Mouse (Mus musculus) erythroblast, embryonic 14.5 days (primary cell): ENCODE measurements around the gene Arhgap17. TPM values are rescaled to one million over a fixed set of nuclear protein-coding genes. Genes with fewer than 3 reads are reported as not detected.

Experiments used
- H3K27me3 ChIP-seq: 2 replicates; pipeline ENCODE4 v1.6.1; 2012; ENCODE audit warnings: inconsistent platforms; ENCODE audit not compliant: control insufficient read depth
- H3K36me3 ChIP-seq: 2 replicates; pipeline ENCODE4 v1.6.1; 2012; ENCODE audit warnings: mild to moderate bottlenecking, inconsistent platforms; ENCODE audit not compliant: control insufficient read depth
- H3K4me1 ChIP-seq: 2 replicates; pipeline ENCODE4 v1.6.1; 2012; ENCODE audit warnings: inconsistent platforms; ENCODE audit not compliant: control insufficient read depth
- H3K4me3 ChIP-seq: replicated peaks from 2 replicates; pipeline ENCODE3; 2012; ENCODE audit warnings: moderate library complexity, mild to moderate bottlenecking, inconsistent platforms
- H3K9me3 ChIP-seq: 2 replicates; pipeline ENCODE4 v1.6.1; 2012; ENCODE audit warnings: low read length, inconsistent platforms, mixed read lengths; ENCODE audit not compliant: control insufficient read depth
- GATA1 ChIP-seq: IDR thresholded peaks from 2 replicates; pipeline ENCODE4 v1.6.1; 2012; ENCODE audit warnings: low read length, inconsistent platforms, mixed read lengths
- TAL1 ChIP-seq: IDR thresholded peaks from 3 replicates; pipeline ENCODE4 v1.6.1; 2012; ENCODE audit warnings: low read length, inconsistent platforms, mixed read lengths
- polyA plus RNA-seq: library from polyadenylated mRNA; stranded (reverse); fragments of >175 nt; gene quantifications from 2 replicates; pipeline ENCODE4 v1.2.3, GENCODE M21; 2012

Arhgap17 gene
- polyA plus RNA-seq, 1 experiment: 3.8 TPM

DNA sequence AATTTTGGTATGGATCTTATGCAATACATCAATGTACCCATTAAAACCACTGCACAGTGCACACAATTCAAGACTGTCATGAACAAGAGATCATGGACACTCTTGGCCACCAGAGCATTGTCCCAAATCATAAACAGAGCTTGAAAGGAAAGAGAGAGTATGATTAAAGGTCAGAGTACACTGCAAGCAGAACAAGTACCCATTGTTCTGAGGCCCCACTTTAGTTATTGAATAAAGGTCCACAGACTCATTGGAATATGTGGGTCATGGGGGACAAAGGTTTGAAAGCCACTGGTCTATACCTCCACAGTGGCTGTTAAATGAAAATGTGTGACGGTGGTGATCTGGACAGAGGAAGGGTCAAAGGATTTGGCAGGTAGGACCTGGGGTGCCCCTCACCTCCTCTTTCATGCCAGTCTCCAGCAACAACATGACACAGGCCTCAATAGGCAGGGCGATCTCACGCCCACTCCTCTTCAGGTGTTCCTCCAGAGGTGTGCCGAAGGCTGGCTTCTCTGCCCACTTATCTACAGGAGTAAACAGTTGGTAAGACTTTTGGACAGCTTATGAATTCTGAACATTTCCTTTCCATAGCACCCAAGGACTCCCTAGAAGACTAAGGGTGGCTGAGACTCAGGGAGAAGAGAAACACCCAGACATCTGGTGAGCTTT, 61.7 kb downstream of the Arhgap17 start:
- Histone ChIP-seq H3K4me1 (no peaks in the 10 kb centered on the region), H3K36me3 (peaks cover 92% of the 10 kb centered on the region), H3K9me3 (no peaks in the 10 kb centered on the region), H3K4me3 (no peak overlapping the region), H3K27me3 (no peaks in the 10 kb centered on the region)
- no peak for TF ChIP-seq TAL1
- TF ChIP-seq GATA1: no peak

DNA sequence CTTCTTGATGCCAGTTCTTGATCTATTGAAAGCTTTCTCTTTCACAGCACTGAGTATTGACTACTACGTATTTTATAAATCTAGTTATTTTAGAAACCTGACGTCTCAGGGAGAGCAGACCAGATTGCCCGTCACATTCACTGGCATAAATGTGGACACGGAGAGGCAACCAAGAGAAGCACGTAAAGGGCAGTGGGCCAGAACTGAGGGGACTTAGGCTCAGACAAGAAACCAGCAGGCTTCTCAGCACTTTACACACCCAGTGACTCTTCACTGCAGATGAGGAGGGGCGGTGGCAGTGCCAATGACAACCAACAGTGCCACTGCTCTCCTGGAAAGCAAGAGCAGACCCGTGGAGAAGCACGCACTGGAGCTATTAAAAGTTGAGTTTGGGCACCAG, 62.5 kb downstream of the Arhgap17 start:
- no peak overlapping the region for H3K4me3 ChIP-seq
- no peak for TF ChIP-seq GATA1
- TF ChIP-seq TAL1: no peak
- H3K36me3 ChIP-seq: peaks cover 89% of the 10 kb centered on the region

DNA sequence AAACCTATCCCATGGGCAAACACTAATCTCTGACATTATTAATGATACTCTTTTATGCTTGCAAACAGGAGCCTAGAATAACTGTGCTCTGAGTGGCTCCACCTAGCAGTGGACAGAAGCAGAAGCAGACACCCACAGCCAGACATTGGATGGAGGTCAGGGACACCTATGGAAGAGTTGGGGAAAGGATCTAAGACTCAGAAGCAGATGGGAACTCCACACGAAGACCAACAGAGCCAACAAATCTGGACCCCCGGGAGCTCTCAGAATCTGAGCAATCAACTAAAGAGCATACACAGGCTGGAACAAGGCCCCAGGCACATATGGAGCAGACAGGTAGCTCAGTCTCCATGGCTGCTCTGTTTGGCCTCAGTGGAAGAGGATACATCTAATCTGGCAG, 64.3 kb downstream of the Arhgap17 start:
- Histone ChIP-seq H3K9me3 (no peaks in the 10 kb centered on the region), H3K4me3 (no peak overlapping the region), H3K4me1 (no peaks in the 10 kb centered on the region), H3K27me3 (no peaks in the 10 kb centered on the region), H3K36me3 (peaks cover 74% of the 10 kb centered on the region)
- TF ChIP-seq TAL1 (no peak), GATA1 (no peak)

More for the DNA sequence above, 62.5 kb downstream of the Arhgap17 start:
- H3K27me3 ChIP-seq: no peaks in the 10 kb centered on the region
- no peaks in the 10 kb centered on the region for H3K4me1 ChIP-seq
- H3K9me3 ChIP-seq: no peaks in the 10 kb centered on the region

- no peak for TF ChIP-seq TAL1
- H3K4me1 ChIP-seq: no peaks in the 10 kb centered on the region
- H3K36me3 ChIP-seq: peaks cover 73% of the 10 kb centered on the region
- H3K4me3 ChIP-seq: no peak overlapping the region
- no peaks in the 10 kb centered on the region for H3K9me3 ChIP-seq
- H3K27me3 ChIP-seq: no peaks in the 10 kb centered on the region
Observed at GRCm38 (mm10) chr7:123300258-123300657, 69.5 kb downstream of the Arhgap17 start.

DNA sequence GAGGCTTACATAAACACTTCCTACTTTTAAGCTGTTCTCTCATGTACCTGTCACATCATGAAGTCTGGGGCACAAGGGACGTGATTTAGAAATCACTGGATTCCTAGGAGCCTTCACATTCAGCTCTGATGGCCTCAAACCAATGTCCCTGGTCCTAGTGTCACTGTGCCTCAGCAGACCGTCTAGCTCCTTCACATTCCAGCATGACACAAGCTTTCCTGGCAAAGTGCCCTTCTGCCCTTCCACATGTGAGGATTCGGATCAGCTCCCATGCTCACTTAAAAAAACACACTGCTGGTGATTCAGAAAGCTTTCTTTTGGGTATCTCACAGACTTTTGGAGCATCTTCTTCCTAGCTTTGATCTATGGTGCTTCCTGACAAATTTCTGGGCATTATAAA, 71.5 kb downstream of the Arhgap17 start:
- TF ChIP-seq GATA1: no peak
- TF ChIP-seq TAL1: no peak

DNA sequence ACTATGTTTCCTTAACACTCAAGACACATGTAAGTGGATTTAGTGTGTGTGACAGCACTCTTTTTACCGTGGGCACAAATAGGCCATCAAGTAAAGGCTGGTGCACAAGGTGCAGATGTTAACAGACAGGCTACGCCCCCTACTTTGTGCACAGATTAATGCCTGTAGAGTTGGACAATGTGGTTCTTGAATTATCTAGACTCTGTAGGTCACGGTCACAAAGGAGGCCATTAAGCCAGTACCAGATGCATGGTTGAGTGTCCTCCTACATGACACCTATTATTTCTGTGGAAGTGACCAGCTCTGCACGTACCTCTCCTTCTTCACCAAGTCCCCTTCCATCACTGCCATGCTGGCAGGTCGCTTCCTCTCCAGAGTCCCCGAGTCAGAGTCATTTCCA, 73.6 kb downstream of the Arhgap17 start:
- H3K4me3 ChIP-seq: no peak overlapping the region
- no peaks in the 10 kb centered on the region for H3K9me3 ChIP-seq
- TF ChIP-seq GATA1 (no peak), TAL1 (no peak)
- H3K36me3 ChIP-seq: peaks cover 86% of the 10 kb centered on the region
- no peaks in the 10 kb centered on the region for H3K27me3 ChIP-seq
- no peaks in the 10 kb centered on the region for H3K4me1 ChIP-seq

More for the DNA sequence above, 71.5 kb downstream of the Arhgap17 start:
- no peaks in the 10 kb centered on the region for H3K4me1 ChIP-seq
- no peak overlapping the region for H3K4me3 ChIP-seq
- H3K9me3 ChIP-seq: no peaks in the 10 kb centered on the region
- H3K27me3 ChIP-seq: no peaks in the 10 kb centered on the region
- peaks cover 76% of the 10 kb centered on the region for H3K36me3 ChIP-seq

DNA sequence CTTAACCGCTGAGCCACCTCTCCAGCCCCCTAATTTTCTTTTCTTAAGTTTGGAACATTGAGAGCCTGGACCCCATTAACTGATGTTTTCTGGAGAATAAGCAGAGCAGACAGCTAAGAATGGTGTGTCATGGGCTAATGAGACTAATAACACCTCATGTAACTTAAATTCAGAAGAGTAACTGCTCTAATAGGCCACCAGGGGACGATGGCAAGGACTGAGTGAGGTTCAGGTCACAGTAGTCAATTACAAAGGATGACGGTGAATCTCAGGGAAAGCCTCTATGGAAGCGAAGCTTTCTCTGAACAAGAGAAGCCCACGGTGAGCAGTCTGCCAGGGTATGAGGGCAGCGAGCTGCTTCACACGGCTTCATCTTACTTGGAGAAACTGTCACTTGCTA, 74.3 kb downstream of the Arhgap17 start:
- Histone ChIP-seq H3K4me3 (no peak overlapping the region), H3K27me3 (no peaks in the 10 kb centered on the region), H3K4me1 (no peaks in the 10 kb centered on the region), H3K36me3 (peaks cover 89% of the 10 kb centered on the region), H3K9me3 (no peaks in the 10 kb centered on the region)
- TF ChIP-seq GATA1: no peak
- no peak for TF ChIP-seq TAL1

- no peaks in the 10 kb centered on the region for H3K27me3 ChIP-seq
- H3K4me1 ChIP-seq: no peaks in the 10 kb centered on the region
- TF ChIP-seq GATA1: no peak
- no peak for TF ChIP-seq TAL1
- no peak overlapping the region for H3K4me3 ChIP-seq
- H3K9me3 ChIP-seq: no peaks in the 10 kb centered on the region
- peaks cover 88% of the 10 kb centered on the region for H3K36me3 ChIP-seq
Observed at GRCm38 (mm10) chr7:123293898-123294297, 75.8 kb downstream of the Arhgap17 start.

DNA sequence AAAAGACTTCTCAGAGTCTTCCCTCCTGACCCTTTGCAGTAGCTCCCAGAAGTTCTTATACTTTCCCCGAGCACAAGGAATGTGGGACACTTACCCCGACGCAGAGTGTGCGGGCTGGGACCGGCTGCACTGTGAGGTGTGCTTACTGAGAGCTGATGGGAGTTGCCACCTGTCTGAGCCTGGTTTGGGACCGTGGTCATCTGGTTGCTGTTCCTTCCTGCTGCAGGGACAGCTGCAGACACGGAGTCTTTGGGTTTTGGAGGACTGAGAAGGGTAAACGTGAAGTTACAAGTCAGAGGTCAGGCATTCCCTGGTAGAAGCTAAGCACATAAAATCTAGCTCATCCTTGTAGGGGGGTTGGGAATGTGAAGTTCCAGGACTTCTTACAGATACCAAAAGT, 77.8 kb downstream of the Arhgap17 start:
- no peaks in the 10 kb centered on the region for H3K27me3 ChIP-seq
- no peaks in the 10 kb centered on the region for H3K4me1 ChIP-seq
- no peak overlapping the region for H3K4me3 ChIP-seq
- TF ChIP-seq TAL1: no peak
- no peak for TF ChIP-seq GATA1
- H3K9me3 ChIP-seq: no peaks in the 10 kb centered on the region
- H3K36me3 ChIP-seq: peaks cover 86% of the 10 kb centered on the region

- no peaks in the 10 kb centered on the region for H3K4me1 ChIP-seq
- H3K9me3 ChIP-seq: no peaks in the 10 kb centered on the region
- peaks cover 85% of the 10 kb centered on the region for H3K36me3 ChIP-seq
- H3K27me3 ChIP-seq: no peaks in the 10 kb centered on the region
- TF ChIP-seq GATA1 (no peak), TAL1 (no peak)
- no peak overlapping the region for H3K4me3 ChIP-seq
Observed at GRCm38 (mm10) chr7:123289176-123289575, 80.5 kb downstream of the Arhgap17 start.
